7 mouse cellular contexts compared by ENCODE assay signal in the genomic region with DNA sequence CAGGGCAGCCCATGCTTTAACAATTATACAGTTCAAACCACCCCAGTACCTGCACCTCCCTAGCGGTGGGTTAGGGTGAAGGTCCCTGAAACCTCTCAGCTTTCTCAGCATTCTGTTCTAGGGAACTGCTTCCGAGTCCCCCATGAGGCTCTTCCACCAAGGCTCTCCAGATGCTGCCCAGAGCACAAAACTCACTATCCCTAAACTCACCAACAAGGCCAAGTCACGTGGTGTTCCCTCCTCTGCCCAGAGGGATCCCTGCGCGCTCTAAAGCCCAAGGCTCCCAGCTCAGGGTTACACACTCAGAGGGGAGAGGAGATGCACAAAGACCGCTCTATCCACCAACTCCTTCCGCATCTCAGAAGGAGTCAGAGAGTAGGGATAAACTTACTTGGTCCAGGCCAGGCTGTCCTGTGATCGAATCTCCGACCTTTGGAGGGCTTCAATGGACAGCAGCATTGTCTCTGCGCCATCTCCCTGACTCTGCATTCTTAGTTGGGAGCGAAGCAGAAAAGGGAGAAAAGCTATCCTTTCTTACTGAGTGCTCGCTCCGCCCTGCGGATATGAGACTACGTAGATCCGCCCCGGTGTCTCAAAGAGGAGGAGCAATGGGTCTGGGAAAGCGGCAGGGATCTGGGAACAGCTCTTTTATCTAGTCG.
A peak's percentile ranks its signal among the peaks of the same experiment; 100 is the strongest.
DNase-seq lines count a peak whose midpoint lies in the region; ATAC-seq lines count a peak whose summit lies in the region.

No protein-coding gene starts in this region.

- no peaks in the 10 kb centered on the region for H3K4me1 ChIP-seq in hindbrain, embryonic 16.5 days (ENCODE audit: control insufficient read depth, insufficient read depth, low read depth, low read length)

- peak overlapping the region; percentile 79 for H3K27ac ChIP-seq in hindbrain, embryonic 16.5 days (ENCODE audit: low read depth, low read length)

- H3K4me2 ChIP-seq in hindbrain, embryonic 16.5 days (ENCODE audit: low read length): peak overlapping the region; percentile 62

- no peaks in the 10 kb centered on the region for H3K9me3 ChIP-seq in hindbrain, embryonic 16.5 days (ENCODE audit: control insufficient read depth, low read length)

- peak overlapping the region; percentile 47 for H3K4me3 ChIP-seq in hindbrain, embryonic 16.5 days (ENCODE audit: low read length)

- DNase-seq in adrenal gland, adult (ENCODE audit: inconsistent age in 2 of 2, low spot score in 1 of 2): peak; percentile 67 to 89
- DNase-seq in gastrocnemius, adult 18-20 months (ENCODE audit: low spot score): peak; percentile 43
- peak; percentile 59 to 60 for DNase-seq in left cerebral cortex, adult 18-20 months (ENCODE audit: low spot score in 2 of 2)
- peak; percentile 78 for DNase-seq in lung, postnatal 36 days
- DNase-seq in retina, postnatal 7 days (ENCODE audit: low read depth, low spot score): peak; percentile 20

- no peaks in the 10 kb centered on the region for H3K36me3 ChIP-seq in hindbrain, embryonic 16.5 days (ENCODE audit: control insufficient read depth, insufficient read depth, low read length)

- peak overlapping the region; percentile 68 for H3K9ac ChIP-seq in hindbrain, embryonic 16.5 days (ENCODE audit: low read depth, low read length)

- no peaks in the 10 kb centered on the region for H3K27me3 ChIP-seq in hindbrain, embryonic 16.5 days (replicated peaks; ENCODE audit: control insufficient read depth, insufficient read depth, low read length)

- ATAC-seq in common myeloid progenitor, adult 5-6 weeks (replicated peaks; ENCODE audit: low read depth, poor library complexity, severe bottlenecking): peak; percentile 95
- ATAC-seq in hindbrain, embryonic 16.5 days: peak; percentile 98

- WGBS in hindbrain, embryonic 16.5 days: 9% methylated on average over 17 of the region's 19 CpGs

Comparison
In these comparisons a context has a peak if more than half of its experiments do, and no peak if none do; other contexts are left out.
1. Peak in every context shown above with its lines: DNase-seq, ATAC-seq, H3K4me3 ChIP-seq and H3K27ac ChIP-seq.
2. DNase-seq: peak in every context shown above with its lines; median percentile 78 in adrenal gland, adult; 78 in lung, postnatal 36 days; 60 in left cerebral cortex, adult 18-20 months; 43 in gastrocnemius, adult 18-20 months; 20 in retina, postnatal 7 days.